Mouse (Mus musculus) hindbrain, embryonic 13.5 days (tissue): ENCODE data around the gene Fkbp5. TPM values are rescaled to one million over a fixed set of nuclear protein-coding genes. Genes with fewer than 3 reads are reported as not detected.
"Not testable (repeated sequence)": the region's sequence is repeated elsewhere in the genome, so short reads cannot be mapped to it uniquely, and the experiment has no call there.

ENCODE experiments used
- ATAC-seq: fragments of 200-750 bp; cut with Nextera tagmentation; 2 replicates; pipeline ENCODE4 v1.8.0; 2017; ENCODE audit warnings: moderate TSS enrichment; ENCODE audit not compliant: low FRiP score
- H3K27ac ChIP-seq: fragments of 300-500 bp; sonication (generic); 2 replicates; pipeline ENCODE4 v1.5.1; 2015; ENCODE audit warnings: inconsistent platforms, mild to moderate bottlenecking, moderate library complexity
- H3K27me3 ChIP-seq: fragments of 300-500 bp; sonication (generic); 2 replicates; pipeline ENCODE4 v1.6.1; 2015; ENCODE audit warnings: mild to moderate bottlenecking, inconsistent platforms
- H3K36me3 ChIP-seq: fragments of 300-500 bp; sonication (generic); 2 replicates; pipeline ENCODE4 v1.6.1; 2015; ENCODE audit warnings: mild to moderate bottlenecking, inconsistent platforms
- H3K4me1 ChIP-seq: fragments of 300-500 bp; sonication (generic); replicated peaks from 2 replicates; pipeline ENCODE4 v1.6.1; 2015; ENCODE audit warnings: inconsistent platforms
- H3K4me2 ChIP-seq: fragments of 300-500 bp; sonication (generic); 2 replicates; pipeline ENCODE4 v1.6.1; 2015; ENCODE audit warnings: inconsistent platforms, mild to moderate bottlenecking, moderate library complexity
- H3K4me3 ChIP-seq: fragments of 300-500 bp; sonication (generic); 2 replicates; pipeline ENCODE4 v1.5.1; 2015; ENCODE audit warnings: mild to moderate bottlenecking, inconsistent platforms
- H3K9ac ChIP-seq: fragments of 300-500 bp; sonication (generic); 2 replicates; pipeline ENCODE4 v1.6.1; 2015; ENCODE audit warnings: mild to moderate bottlenecking, inconsistent platforms
- H3K9me3 ChIP-seq: fragments of 300-500 bp; sonication (generic); 2 replicates; pipeline ENCODE4 v1.6.1; 2016; ENCODE audit warnings: inconsistent platforms
- WGBS: fragments of 180-500 bp; shearing (Covaris S2); methylation state at CpG from one replicate; pipeline ENCODE4 v1.1.7; 2015; 5-methylcytosine and 5-hydroxymethylcytosine counted together
- polyA plus RNA-seq: library from polyadenylated mRNA; unstranded; fragments of >200 nt; fragmentation: Nextera tagmentation; extraction: Ambion mirVana; gene quantifications from 2 replicates; pipeline ENCODE4 v1.2.1, GENCODE M21; 2015

Gene Fkbp5
- polyA plus RNA-seq, 1 experiment from 2014 or later, result 24.8 TPM

DNA sequence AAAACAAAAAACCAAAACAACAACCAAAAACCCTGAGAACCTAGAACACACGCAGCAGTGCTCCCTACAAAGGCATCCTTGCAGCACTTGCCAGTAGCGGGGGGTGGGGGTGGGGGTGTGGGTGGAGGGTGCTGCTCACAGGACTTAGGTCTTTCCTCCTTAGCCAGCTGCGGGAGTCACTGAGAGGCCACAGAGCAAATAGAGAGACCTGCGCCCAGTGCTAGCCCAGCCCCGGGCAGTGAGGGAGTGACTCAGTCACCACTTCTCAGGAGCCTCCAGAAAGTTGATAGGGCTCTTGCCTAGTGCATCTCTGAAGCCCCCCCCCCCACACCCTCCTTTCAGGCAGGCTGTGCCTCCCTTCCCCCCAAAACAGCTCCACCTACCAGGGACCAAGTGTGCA, 148.3 kb downstream of the Fkbp5 start:
- Histone ChIP-seq H3K4me2 (no peak overlapping the region), H3K9me3 (no peaks in the 10 kb centered on the region), H3K4me3 (no peak overlapping the region), H3K36me3 (no peaks in the 10 kb centered on the region), H3K27ac (no peak overlapping the region), H3K9ac (no peak overlapping the region), H3K4me1 (peaks cover 7% of the 10 kb centered on the region), H3K27me3 (peaks cover 36% of the 10 kb centered on the region)
- no peak for ATAC-seq
- 77% methylated on average over 5 of the region's 5 CpGs for WGBS

DNA sequence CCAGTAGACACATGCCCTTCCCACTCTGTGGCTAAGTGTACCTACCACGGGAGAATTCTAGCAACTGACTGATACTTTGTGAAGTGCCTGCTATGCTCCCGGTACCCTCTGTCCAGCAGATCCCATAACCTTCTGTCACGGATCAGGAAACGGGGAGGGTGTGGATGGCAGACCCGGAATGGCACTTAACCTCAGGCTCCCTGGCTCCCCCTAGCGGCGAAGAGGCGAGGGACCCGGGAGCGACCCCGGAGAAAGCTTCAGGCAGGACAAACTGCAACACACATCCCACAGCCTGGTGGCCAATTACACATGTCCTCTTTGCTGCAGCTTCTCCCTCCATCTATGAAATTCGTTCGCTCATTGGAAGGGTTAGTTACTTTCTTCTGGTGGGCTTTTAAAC, 148.9 kb downstream of the Fkbp5 start:
- peaks cover 36% of the 10 kb centered on the region for H3K27me3 ChIP-seq
- H3K4me2 ChIP-seq, result no peak overlapping the region
- H3K36me3 ChIP-seq, result no peaks in the 10 kb centered on the region
- no peak overlapping the region for H3K27ac ChIP-seq
- ATAC-seq, result no peak
- H3K4me1 ChIP-seq, result peaks cover 13% of the 10 kb centered on the region
- H3K9ac ChIP-seq, result no peak overlapping the region
- H3K9me3 ChIP-seq, result no peaks in the 10 kb centered on the region
- no peak overlapping the region for H3K4me3 ChIP-seq
- 7% methylated on average over 13 of the region's 13 CpGs for WGBS

DNA sequence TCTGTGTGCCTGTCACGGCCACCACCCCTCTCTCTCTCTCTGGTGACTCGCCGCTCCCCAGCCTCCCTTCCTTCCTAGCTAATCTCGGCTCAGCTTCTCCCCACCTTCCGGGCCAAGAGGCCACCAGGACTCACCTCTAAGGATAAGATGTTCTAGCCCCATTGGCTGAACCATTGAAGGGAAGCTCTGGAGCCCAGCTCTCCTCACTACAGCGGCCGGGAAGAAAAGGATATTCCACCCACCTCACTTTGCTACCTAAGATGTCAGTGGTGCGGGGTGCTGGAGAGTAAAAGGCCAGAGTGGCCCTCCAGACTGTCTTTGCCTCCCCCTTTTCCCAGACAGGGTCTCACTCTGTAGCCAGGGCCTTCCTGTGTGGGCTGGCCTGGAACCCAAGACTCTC, 152.2 kb downstream of the Fkbp5 start, which contains the start of gene Tulp1:
Gene Tulp1 (minus strand): TSS at position 101 of the 400 bp plus-strand sequence.
- H3K27ac ChIP-seq, result no peak within 1 kb of the TSS
- H3K4me1 ChIP-seq, result peaks cover 27% of the 10 kb centered on the region
- H3K27me3 ChIP-seq, result peaks cover 64% of the 10 kb centered on the region
- H3K9ac ChIP-seq, result peak within 1 kb of the TSS; percentile 49
- 34% methylated on average over 8 of the region's 8 CpGs for WGBS
- ATAC-seq, result no peak
- H3K4me2 ChIP-seq, result peak within 1 kb of the TSS; percentile 41
- H3K9me3 ChIP-seq, result no peaks in the 10 kb centered on the region
- H3K36me3 ChIP-seq, result no peaks in the 10 kb centered on the region
- H3K4me3 ChIP-seq, result peak within 1 kb of the TSS; percentile 22

DNA sequence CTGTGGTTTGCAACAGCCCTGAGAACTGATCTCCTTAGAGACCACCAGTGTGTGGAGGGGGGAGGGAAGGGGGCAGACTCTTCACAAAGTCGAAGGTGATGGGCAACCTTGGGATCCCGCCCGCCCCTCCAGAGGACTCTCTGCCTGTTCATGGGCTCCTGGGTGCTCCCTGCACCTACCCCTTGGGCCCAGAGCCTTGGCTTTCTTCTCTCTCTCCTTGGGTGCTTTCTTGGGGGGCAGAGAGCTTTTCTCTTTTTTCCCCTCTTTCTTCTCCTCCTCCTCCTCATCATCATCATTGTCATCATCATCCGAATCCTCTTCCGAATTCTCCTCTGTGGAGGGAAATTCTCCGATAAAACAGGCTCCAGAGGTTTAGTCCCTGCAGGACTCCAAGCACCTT, 153.8 kb downstream of the Fkbp5 start:
- peak overlapping the region; percentile 58; the same call in 1 of the 2 replicates for H3K9ac ChIP-seq
- no peaks in the 10 kb centered on the region for H3K9me3 ChIP-seq
- peak overlapping the region; percentile 57 for H3K4me2 ChIP-seq
- H3K27me3 ChIP-seq, result peaks cover 80% of the 10 kb centered on the region
- H3K4me3 ChIP-seq, result no peak overlapping the region
- peaks cover 27% of the 10 kb centered on the region for H3K4me1 ChIP-seq
- H3K27ac ChIP-seq, result no peak overlapping the region
- WGBS, result 11% methylated on average over 6 of the region's 6 CpGs
- no peak for ATAC-seq
- no peaks in the 10 kb centered on the region for H3K36me3 ChIP-seq

DNA sequence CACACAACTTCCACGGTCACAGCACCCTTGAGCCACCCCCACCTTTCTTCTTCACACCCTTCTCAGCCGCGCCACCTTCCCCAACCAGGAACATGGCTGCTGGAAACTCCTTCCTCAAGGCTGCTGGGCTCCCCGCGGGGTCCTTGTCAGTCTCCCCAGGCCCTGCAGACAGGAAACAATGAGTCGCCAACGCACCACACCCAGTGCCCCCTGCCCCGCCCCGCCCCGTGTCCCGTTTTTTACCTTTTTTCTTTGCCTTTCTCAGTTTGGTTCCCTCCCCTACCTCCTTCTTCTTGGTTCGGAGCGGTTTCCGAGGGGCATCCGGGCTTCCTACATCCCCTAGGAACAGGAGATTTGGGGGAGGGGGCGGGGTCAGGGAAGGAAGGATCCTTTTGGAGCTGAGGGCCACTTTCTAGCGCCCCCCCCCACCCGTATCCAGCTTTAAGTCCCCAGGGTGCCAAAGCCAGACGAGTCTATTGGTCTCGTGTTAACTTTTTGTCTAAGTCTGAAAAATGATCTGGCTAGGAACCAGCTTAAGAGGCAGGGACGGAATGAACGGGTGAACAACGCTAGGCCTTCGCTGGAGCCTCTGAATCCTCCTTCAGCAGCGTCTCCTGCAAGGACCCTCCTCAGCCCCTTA, 154.6 kb downstream of the Fkbp5 start:
- H3K36me3 ChIP-seq, result no peaks in the 10 kb centered on the region
- peaks cover 86% of the 10 kb centered on the region for H3K27me3 ChIP-seq
- peaks cover 27% of the 10 kb centered on the region for H3K4me1 ChIP-seq
- peak overlapping the region; percentile 57 for H3K4me2 ChIP-seq
- ATAC-seq, result no peak
- no peaks in the 10 kb centered on the region for H3K9me3 ChIP-seq
- WGBS, result 1% methylated on average over 25 of the region's 25 CpGs
- H3K9ac ChIP-seq, result peak overlapping the region; percentile 58; the same call in 1 of the 2 replicates
- H3K4me3 ChIP-seq, result peak overlapping the region; percentile 36
- no peak overlapping the region for H3K27ac ChIP-seq

DNA sequence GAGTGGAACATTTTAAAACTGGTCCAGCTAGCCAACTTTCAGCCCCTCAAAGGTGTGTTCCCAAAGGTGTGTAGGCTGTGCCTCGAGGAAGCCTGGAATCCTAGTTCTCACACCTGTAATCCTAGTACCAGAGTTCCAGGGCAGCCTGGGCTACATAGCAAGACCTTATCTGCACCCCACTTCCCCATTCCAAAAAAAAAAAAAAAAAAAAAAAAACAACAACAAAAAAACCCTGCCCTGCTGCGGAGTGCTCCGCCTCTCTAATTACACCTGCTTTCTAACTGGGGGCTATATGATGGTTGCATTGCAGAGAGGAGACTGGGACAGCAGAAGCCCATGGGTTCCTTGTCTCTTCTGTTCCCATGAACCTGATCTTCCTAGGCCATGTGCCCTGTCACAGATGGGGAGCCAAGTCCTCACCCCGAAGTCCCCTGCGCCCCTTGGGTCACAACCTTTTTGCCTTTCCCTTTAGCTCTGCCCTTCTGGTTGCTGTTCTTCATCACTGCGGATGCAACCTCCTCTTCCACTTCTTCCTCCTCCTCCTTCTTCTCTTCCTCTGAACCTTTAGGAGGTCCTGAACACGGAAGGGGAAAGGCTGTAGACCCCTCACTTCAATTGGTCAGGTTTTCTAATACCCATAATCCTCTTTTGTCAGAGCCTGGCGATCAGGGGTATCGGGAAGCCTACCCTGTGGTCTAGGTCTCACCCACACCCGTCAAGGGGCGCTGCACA, 155.2 kb downstream of the Fkbp5 start:
- H3K9ac ChIP-seq, result peak overlapping the region; percentile 58; the same call in 1 of the 2 replicates
- no peaks in the 10 kb centered on the region for H3K9me3 ChIP-seq
- H3K27ac ChIP-seq, result no peak overlapping the region
- H3K4me2 ChIP-seq, result peak overlapping the region; percentile 57
- peaks cover 27% of the 10 kb centered on the region for H3K4me1 ChIP-seq
- 32% methylated on average over 11 of the region's 11 CpGs for WGBS
- H3K4me3 ChIP-seq, result peak overlapping the region; percentile 36
- no peaks in the 10 kb centered on the region for H3K36me3 ChIP-seq
- H3K27me3 ChIP-seq, result peaks cover 88% of the 10 kb centered on the region
- no peak for ATAC-seq

DNA sequence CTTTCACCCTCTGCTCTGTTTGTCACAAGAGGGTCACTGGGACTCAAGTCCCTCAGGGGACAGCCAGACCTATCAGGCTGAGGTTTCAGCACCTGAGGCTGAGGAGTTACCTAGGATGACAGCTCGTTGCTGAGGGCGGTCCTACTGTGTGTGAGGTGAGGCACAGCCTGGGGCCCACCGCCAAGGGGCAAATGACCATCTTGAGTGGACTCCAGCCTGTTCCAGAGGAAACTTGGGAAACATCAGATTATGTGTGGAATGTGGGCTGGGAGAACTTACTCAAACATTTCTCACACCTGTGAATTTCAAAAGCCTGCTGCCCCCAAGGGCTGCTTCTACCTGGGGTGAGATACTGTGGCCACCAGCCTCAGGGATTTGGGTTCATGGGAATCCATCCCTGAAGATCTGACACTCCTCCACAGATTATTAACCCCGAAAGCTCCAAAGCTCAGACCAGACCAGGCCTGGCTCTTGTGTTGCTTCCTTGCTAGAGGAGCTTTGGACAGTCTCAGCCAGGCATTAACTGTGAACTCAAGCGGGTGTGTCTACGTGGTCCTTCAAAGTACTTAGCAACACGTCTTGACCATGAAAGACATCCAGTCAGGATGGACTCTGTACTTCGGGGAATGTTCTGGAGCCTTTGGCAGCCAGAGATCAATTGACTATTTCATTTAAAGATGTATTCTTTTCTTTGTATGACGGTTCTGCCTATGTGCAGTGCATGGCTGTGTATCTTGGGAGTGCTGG, 156.6 kb downstream of the Fkbp5 start:
- Histone ChIP-seq H3K9ac (no peak overlapping the region), H3K27ac (no peak overlapping the region), H3K4me1 (peaks cover 27% of the 10 kb centered on the region), H3K4me2 (no peak overlapping the region), H3K9me3 (no peaks in the 10 kb centered on the region), H3K36me3 (no peaks in the 10 kb centered on the region), H3K4me3 (no peak overlapping the region), H3K27me3 (peaks cover 83% of the 10 kb centered on the region)
- 80% methylated on average over 9 of the region's 9 CpGs for WGBS
- no peak for ATAC-seq

DNA sequence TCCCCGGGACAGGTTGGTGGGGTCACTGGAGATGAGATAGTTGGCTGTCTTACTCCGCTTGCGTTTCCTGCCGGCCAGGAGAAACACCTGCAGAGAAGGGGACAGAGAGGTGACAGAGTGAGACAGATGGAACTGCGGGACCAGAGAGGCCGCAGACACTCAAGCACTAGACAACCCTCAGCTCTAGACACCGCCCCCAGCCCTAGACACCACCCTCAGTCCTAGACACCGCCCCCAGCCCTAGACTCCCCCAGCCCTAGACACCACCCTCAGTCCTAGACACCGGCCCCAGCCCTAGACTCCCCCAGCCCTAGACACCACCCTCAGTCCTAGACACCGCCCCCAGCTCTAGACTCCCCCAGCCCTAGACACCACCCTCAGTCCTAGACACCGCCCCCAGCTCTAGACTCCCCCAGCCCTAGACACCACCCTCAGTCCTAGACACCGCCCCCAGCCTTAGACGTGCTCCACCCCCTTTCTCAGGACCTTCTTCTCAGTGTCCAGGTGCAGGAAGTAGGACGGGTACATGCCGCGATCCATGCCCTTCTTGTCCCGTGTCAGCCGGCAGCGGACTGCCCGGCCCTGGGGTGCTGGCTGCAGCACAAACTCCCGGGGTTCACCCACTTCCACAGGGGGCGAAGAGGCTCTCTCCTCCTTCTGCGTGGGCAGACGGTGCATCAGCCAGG, 158.6 kb downstream of the Fkbp5 start:
- H3K4me3 ChIP-seq, H3K27ac ChIP-seq, ATAC-seq, H3K36me3 ChIP-seq, H3K9me3 ChIP-seq, H3K9ac ChIP-seq, H3K4me2 ChIP-seq: not testable (repeated sequence)
- Histone ChIP-seq H3K4me1 (peaks cover 17% of the 10 kb centered on the region), H3K27me3 (peaks cover 67% of the 10 kb centered on the region)
- WGBS, result 16% methylated on average over 21 of the region's 24 CpGs

DNA sequence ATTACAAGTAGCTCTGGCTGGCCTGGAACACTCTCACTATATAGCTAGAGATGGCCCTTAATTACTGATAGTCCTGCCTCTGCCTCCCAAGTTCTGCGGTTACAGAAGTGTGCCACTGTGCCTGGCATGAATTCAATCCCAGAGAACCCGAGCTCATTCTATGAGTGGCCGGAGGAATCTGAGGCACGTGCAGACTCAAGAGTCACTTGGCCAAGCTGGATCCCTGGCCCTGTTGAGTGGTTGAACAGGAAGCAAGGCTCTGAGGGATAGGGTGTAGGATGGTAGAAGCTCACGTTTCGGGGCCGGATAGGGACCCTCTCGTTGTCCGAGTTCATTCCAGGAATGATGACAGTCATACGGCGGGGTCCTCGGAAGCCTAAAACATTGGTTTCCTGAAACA, 161.5 kb downstream of the Fkbp5 start:
- Histone ChIP-seq H3K36me3 (no peaks in the 10 kb centered on the region), H3K4me3 (no peak overlapping the region), H3K9ac (no peak overlapping the region), H3K4me1 (peaks cover 8% of the 10 kb centered on the region), H3K27me3 (peaks cover 67% of the 10 kb centered on the region), H3K9me3 (no peaks in the 10 kb centered on the region), H3K27ac (no peak overlapping the region), H3K4me2 (no peak overlapping the region)
- 90% methylated on average over 12 of the region's 12 CpGs for WGBS
- ATAC-seq, result no peak

DNA sequence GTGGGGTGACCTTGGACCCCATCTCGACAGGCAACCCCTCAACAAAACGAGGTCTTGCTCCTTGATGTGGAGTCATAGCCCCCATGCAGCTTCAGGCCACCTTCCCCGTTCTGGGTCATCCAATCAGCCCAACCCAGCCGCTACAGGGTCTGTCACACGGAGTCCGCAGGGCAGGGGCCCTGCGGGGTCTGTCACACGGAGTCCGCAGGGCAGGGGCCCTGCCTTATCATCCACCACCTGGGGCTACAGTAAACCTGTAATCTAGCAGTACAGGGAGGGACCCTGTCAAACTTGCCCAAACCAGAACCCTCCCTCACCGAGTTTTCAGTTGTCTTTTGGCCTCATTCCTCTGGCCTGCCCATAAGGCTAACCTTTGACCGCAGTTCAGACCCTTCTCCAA, 165.3 kb downstream of the Fkbp5 start:
- Histone ChIP-seq H3K4me1 (peaks cover 37% of the 10 kb centered on the region), H3K27ac (no peak overlapping the region), H3K4me3 (no peak overlapping the region), H3K9me3 (no peaks in the 10 kb centered on the region), H3K27me3 (peaks cover 62% of the 10 kb centered on the region), H3K9ac (no peak overlapping the region), H3K4me2 (no peak overlapping the region; the same call in 1 of the 2 replicates), H3K36me3 (no peaks in the 10 kb centered on the region)
- 10% methylated on average over 11 of the region's 11 CpGs for WGBS
- no peak for ATAC-seq

DNA sequence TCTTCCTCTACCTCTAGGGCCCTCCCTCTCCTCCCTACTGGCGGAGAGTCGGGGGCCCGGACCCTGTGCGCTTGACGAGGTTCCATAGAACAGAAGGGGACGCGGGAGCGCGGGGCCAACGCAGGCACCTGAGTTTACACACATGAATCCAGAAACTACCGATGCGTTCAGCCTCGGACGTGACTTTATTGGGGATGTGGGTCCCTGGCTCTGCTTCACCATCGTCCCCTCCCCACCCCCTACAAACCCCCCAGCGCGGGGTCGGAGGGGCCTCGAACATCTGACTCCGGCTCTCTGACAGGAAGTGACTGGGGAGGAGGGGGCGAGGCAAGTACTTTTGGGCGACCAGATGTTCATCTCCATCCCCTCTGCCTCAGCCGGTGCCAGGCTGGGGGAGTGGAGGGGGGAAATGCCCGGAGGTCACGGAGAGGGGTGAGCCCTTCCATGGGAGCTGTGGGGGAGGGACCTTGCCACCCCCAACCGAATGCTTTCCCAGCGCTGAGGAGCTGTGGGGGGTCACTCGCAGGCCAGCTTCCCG, 165.9 kb downstream of the Fkbp5 start:
- Histone ChIP-seq H3K27ac (peak overlapping the region; percentile 62; the same call in 1 of the 2 replicates), H3K4me1 (peaks cover 37% of the 10 kb centered on the region), H3K9ac (peak overlapping the region; percentile 65), H3K4me3 (peak overlapping the region; percentile 57), H3K36me3 (no peaks in the 10 kb centered on the region), H3K4me2 (peak overlapping the region; percentile 84), H3K9me3 (no peaks in the 10 kb centered on the region), H3K27me3 (peaks cover 66% of the 10 kb centered on the region)
- ATAC-seq, result peak; percentile 26; the same call in 1 of the 2 replicates
- WGBS, result 1% methylated on average over 29 of the region's 29 CpGs
